Mouse (Mus musculus) embryo, embryonic 10.5 days (tissue): Measurements from ENCODE around the gene Smtnl2.
"Not testable (repeated sequence)": the region's sequence is repeated elsewhere in the genome, so short reads cannot be mapped to it uniquely, and the experiment has no call there.

ENCODE experiments used
- DNase-seq: peaks from one replicate; pipeline ENCODE4 v3.0.0-alpha.2; 2015; ENCODE audit warnings: low spot score

Gene Smtnl2

DNA sequence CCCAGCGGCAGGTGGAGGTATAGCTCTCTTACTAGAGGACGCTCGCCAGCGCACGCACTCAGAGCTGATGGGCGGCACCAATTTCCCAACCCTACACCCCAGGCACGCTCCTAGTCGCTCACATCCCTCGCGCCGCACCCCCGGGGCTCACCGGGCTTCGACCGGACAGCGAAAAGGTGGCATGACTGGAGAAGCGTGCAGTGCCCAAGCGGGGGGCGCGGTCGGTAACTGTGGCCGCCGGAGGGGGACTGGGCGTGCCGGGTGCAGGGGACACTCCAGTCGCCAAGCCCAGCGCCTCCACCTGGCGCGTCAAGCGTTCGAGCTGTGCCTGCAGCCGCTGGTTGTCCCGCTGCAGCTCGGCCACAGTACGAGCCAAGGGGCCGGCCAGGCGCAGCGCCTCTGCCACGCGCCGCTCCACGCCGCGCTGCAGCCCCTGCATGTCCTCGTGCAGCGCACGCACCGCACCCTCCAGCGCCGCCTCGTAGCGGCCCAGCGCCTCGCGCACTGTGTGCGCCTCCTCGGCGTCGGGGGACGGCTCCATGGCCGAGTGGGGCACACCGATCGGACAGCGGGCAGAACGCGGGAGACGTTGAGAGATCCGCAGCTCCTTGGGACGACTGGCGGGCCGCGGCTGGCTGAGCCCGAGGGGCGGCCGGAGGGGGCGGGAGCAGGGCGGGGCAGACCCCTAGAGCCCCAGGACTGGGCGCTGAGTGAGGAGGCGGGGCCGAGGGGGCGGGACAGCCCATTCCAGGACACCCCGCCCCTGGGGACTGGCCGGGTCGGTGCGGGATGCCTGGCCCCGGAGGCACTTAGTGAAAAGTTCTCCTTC is at the start of gene Smtnl2:
Gene Smtnl2, minus strand, starts transcription at position 621 of the 829 bp plus-strand sequence.
- DNase-seq = peak; percentile 93

DNA sequence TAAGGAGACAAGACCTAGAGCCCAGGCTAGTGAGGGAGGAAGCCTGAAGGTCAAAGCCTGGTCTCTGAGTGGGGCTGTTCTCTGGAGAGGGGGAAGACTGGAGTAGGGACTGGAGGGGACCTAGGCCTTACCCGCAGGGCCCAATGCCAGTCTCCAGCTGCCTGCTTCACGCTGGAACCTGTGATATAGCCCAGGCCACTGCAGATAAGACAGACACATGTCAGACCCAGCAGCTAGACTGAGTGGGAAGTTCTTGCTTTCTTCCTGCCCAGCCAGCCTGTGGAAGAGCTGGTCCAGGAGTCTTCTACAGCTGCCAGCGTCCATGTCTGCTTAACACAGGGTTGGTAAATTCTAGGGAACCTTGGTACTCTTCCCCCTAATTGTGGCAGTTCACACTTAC is 47.0 kb upstream of the Smtnl2 start:
- no peak for DNase-seq

DNA sequence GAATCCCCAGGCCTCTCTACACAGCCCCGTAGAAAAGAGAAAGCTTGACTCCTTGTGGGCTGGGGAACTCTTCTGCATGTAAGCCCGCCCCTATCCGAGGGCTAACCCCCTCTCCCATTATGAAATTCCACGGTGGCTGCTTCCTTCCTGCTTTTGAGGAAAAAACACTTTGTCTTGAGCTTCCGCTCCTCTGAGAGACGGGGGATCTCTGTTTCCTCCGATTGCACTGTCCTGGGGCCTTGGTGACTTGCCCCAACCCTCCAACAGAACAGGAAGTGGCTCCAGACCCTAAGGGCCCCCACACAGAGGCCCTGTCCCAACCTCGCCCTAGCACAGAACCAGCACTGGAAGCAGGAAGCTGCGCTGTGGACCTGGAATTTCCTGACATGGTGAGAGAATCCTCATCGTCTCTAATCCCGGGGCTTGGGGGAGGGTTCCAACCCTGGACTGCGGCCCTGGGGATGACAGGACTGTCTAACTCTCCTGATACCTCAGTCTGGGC is 46.5 kb upstream of the Smtnl2 start:
- DNase-seq = no peak

DNA sequence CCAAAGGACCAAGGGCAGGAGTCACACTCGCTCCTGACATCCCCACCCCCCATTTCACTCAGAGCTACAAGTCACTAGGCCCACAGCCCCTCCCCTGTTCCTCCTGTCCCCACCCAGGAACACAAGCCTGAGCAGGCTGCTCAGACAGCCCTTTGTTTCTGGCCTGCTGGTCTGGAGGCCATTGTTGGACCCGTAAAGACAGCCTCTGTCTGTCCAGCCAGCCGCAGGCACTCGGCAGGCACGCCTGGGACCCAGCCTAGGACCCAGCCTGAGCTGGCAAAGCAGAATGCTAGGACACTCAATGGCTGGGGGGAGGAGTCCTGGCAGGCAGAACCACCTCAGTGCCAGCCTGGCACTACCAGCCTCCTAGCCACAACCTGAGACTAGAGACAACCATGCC is 44.2 kb upstream of the Smtnl2 start:
- DNase-seq = no peak

DNA sequence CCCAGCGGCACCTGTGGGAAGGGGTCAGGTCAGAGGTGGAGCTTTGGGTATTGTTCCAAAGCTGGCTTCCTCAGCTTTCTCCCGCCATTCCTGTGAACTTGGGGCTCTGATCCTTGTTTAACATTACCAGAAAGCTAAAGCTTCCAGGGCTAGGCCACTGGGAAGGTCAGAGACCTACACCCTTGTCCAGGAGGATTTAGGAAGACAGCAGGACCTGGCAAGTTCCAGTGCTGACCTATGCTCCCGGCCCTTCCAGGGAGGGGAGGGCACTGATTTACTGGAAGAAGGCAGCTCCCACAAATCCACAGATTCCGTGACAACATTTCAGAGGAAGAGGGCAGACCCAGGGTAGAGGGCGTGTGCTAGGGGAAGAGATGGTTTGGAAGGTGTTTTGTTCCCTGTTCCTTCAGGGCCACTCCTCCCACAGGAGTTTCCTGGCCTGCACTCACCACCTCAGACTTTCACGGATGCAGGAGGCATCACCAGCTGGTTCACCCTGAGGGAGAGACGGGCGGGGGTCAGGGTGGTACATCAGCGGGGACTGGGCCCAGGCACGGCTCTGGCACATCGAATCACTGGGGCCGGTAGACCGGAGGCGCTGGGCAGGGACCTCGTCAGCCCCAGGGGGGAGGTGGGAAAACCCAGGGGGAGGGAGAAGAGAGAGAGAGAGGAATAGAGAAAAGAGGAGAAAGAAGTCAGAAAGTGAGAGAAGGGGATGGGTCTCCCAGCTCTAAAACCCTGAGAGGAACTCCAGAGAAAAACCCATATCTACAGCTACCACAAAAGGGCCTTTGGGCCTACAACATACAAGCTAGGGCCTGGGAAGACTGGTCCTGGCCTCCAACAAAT is 41.8 kb upstream of the Smtnl2 start:
- DNase-seq = no peak

DNA sequence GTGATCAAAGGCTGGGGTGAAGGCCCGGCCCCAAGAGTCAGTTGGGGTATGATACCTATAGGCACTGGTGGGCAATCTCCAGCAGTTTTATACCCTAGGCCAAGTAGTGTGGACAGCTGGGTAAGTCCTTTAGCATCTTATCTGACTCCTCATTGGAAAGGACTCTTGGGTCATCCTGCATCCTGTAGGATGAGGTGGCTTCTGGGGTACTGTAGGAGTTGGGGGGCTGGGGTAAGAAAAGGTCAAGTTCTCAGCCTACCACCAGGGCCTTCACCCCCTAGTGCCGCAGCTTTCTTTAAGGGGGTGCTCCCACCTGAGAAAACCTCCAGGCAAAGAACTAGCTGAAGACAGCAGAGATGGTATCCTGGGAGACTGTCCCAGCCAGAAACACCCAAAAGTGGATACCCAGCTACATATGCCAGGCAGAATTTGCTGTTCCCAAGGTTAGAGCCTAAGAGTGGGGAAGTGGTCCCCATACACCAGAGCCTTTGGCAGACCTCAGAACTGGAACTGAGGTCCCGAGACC is 40.7 kb upstream of the Smtnl2 start:
- no peak for DNase-seq

DNA sequence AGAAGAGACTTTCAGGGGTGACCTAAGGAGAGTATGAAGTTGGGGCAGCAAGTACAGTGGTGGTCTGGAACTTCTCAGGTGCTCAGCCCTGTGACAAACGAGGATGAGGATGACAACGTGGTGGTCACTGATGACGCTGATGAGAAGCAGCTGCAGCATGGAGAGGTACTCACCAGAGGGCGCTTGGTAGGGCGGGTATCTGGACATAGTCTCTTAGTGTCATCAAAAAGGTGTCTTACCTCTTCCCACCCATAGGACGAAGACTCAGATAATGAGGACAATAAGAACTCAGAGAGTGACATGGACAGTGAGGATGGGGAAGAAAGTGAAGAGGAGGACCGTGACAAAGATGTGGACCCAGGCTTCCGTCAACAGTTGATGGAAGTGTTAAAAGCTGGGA is 36.0 kb upstream of the Smtnl2 start:
- no peak for DNase-seq

DNA sequence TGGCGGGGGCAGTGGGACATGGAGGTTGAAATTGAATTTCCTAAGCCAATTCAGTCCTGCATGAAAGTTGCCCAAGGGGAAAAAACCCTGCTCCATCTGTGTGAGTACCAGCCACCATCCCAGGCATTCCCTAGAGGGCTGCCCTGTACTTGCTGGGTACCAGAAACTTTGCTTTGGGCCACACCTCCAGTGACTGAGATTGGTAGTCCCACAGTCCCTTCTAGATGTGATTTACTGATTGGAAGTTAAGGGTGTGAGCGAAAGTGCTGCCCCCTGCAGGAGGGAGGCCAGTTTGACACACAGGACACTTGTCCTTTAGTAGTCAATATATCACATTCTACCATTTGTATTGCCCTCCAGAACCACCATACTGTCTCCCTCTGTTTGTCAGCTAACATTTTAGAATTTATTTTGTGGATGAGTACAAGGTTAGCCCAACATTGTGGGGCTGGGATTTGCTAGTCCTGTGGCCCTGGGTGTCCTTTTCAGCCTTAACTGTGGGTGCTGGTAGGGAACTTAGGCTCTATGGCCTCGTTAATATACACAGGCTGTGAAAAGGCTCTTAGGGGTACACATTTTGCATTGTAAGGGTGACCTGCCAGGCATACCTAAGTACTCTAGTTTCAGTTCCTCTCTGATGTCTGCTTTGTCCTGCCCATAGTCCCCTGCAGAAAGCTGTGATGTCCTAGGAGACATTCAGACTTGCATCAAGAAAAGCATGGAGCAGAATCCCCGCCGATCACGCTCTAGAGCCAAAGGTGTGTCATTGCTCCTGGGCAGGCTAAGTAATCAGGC is 35.0 kb upstream of the Smtnl2 start:
- DNase-seq = peak; percentile 66

DNA sequence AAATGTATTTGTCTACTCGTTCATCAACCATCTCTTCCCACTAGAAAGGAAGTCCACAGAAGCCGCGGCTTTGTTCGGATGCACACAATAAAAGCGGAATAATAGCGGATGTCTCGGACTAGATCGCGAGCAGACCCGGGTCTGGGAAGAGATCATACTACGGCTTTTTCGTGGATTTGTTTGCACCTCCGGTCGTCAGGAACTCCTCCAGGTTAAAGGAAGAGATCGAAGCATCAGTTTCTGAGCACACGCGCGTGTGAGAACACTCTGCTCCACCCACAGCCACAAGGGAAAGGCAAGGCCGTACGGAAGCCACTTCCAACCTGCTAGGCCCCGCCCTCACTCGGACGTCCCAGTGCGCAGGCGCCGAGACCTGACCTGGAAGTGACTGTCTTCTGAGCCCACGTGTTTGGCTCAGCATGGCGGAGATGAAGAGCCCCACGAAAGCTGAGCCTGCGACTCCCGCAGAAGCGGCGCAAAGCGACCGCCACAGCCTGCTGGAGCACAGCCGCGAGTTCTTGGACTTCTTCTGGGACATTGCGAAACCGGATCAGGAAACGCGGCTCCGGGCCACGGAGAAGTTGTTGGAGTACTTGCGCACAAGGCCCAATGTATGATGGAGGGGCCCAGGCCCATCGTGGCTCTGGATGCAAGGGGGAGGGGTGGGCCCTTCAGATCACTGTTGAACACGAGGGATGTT is 29.6 kb upstream of the Smtnl2 start, which contains the start of gene Mybbp1a:
Gene Mybbp1a, plus strand, starts transcription at position 391 of the 700 bp plus-strand sequence.
- peak; percentile 98 for DNase-seq

DNA sequence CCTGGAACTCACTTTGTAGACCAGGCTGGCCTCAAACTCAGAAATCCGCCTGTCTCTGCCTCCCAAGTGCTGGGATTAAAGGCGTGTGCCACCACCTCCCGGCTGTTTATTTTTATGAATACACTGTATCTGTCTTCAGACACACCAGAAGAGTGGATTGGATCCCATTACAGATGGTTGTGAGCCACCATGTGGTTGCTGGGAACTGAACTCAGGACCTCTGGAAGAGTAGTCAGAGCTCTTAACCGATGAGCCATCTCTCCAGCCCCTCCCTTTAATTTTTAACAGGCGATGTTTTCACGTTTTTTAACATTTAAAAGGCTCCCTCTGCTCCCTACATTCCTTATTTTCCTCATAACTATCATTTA is 29.1 kb upstream of the Smtnl2 start:
- not testable (repeated sequence) for DNase-seq

DNA sequence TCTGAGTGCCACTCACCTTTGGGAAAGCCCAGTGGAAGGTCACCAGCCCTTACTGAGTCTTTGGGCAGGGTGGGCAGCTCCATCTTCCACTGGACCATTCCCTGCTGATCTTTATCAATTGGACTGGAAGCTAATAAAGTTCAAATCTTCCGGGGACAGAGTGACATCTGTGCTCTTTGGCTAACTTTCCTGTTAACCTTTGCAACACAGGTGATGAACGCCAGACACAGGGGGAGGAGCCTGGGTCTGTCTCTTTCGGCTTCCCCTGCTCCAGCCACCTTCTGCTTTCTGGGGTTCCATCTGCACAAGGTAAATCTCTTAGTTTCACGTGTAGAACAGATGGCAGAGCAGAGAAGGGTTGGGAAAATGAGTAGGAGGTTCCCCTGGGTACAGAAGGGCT is 26.9 kb upstream of the Smtnl2 start:
- DNase-seq = no peak

DNA sequence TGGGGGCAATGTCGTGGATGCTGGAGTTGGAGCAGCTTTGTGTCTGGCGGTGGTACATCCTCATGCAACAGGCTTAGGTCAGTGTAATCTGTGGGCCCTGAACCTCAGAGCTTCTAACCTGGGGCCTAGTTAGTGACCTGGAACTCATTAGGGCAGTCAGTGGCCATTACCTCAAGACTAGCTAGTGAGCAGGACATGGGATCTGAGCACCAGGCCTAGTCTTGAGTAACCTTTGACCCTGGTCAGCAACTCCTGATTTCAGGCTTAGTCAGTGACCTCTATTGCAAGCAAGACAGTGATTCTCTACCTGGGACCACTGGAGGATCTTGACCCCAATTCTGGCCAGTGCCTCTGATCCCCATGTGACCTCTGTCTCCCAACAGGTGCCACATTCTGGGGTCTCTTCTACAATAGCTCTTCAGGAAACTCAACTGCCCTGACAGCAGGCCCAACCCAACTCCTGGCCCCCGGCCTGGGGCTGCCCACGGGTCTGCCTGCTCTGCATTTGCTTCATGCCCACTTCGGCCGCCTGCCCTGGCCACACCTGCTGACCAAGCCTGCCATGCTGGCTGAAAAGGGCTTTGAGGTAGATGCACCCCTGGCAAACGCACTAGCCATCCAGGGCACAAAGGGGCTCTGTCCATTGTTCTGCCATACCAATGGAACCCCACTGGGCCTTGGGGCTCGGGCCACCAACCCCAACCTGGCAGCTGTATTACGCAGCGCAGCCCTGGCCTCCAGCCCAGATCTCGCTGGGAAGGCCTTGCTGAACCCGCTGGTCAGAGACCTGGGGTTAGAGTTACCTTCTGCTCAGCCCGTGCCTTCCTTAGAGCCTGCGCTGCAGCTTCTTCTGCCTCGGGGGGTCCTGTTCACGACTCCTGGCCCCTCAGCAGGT is 25.5 kb upstream of the Smtnl2 start:
- no peak for DNase-seq

DNA sequence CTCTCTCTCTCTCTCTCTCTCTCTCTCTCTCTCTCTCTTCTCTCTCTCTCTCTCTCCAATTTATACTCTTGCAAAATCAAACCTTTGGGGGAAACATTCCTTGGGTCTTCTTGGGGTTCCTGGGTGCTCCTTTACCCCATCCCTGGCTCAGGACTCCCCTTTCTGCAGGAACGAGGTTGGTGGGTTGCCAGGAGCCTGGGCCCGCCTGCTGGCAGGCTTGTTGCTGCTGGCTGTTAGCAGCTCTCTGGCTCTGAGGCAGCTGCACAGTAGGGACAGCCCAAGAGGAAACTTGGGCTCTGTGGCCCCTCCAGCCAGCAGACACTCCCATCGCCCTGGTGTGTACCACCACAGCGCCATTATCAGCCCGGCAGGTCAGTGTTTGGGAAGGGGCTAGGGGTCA is 24.8 kb upstream of the Smtnl2 start:
- no peak for DNase-seq

DNA sequence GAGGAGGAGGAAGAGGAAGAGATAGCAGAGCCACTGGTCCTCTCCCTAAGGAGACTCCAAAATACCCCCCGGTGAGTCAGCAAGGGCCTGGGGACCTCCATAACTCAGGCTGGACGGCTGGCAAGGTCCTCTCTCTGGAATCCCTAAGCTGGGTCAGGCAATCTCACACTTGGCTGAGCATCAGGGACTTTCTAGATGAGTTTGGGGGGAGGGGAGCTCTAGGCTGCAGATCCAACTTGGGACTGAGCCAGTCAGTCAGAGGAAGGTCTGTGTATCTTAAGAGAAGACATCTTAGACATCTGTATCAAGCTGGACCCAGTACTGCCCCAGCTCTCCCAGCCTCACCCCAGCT is 24.2 kb upstream of the Smtnl2 start:
- DNase-seq = no peak

DNA sequence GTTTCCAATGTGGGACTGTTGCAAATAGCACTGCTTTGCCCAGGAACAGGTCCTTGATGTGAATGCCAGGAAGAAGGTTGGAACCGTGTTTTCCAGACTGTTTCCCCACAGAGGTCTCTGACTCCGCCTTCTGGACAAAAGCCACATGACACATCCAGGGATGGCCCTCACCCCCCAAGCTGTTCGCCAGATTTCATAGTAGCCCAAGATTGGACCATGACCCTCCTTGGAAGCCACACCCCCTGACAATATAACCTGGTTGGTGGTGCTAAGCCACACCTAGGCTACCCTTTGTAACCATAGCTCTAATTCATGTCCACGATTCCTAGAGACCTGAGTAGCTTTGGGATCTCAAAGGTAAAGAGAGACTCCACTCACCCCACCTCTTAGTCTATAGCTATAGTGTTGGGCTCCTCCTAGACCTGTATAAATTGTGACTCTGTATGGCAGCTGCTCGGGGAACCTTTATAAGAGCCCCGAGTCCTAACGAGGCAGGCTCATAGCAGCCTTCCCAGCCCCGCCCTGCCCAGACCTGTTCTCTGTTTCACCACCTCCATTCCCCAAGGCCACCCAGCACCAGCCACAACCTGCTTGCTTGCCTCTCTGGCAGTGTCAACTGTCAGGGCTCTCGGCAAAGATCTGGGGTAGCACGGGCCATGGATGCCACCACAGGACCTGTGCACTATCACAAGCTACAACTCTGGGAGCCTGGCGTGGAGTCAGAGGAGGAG is 23.6 kb upstream of the Smtnl2 start, which contains the start of gene Ggt6:
Gene Ggt6, plus strand, starts transcription at position 564 of the 731 bp plus-strand sequence.
- no peak for DNase-seq

DNA sequence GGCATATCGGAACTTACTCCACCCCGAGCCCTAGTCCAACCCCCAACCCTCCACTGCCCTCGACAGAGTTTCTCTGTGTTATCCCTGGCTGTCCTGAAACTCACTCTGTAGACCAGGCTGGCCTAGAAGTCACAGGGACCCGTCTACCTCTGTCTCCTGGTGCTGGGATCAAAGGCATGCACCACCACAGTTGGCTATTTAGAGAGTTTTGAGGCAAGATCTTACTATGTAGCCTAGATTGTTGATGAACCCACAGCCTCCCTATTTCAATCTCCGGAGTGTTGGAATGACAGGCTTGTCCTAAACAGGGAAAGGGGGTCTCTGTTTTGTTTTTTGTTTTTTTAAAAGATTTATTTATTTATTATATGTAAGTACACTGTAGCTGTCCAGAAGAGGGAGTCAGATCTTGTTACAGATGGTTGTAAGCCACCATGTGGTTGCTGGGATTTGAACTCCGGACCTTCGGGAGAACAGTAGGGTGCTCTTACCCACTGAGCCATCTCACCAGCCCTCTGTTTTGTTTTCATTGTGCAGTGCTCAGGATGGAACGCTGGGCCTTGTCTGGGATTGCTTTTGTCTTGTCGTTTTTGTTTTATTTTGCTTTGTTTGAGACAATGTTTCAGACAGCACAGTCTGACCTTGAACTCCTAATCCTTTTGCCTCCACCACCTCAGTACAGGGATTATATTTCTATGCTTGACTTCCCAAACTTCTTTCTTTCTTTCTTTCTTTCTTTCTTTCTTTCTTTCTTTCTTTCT is 19.0 kb upstream of the Smtnl2 start:
- DNase-seq = not testable (repeated sequence)

DNA sequence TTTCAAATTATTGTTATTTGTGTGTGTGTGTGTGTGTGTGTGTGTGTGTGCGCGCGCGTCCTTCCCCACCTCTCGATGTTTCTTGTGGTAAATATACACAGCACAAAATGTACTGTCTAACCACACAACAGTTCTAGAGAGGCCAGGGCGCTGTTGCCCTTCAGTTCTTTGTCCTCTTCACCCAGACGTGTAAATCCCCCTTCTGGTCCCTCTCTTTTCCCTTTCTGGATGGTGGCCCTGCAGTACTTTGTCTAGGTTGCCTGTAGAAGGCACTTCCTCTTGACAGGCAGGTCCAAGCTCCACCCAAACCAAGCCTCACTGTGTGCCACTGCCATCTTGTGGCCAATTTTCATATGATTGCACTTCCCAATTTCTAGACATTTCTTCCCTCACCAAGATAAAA is 17.8 kb upstream of the Smtnl2 start:
- peak; percentile 91 for DNase-seq

DNA sequence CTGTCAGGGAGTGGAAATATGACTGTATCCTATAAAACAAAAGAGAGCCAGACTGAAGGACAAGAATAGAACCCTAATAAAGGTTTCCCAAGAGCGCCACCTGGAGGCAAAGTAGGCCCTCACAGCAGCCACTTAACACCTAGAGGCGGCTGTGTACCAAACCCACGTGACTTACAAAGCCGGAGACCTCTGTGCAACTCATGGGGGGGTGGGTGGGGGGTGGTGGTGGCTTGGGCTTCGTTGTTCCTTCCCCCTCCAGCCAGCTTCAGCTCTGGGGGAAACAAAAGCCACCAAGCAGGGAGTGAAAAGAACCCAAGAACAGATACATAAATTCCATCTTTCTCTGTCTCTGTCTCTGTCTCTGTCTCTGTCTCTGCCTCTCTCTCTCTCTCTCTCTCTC is 17.2 kb upstream of the Smtnl2 start:
- DNase-seq = peak; percentile 88

DNA sequence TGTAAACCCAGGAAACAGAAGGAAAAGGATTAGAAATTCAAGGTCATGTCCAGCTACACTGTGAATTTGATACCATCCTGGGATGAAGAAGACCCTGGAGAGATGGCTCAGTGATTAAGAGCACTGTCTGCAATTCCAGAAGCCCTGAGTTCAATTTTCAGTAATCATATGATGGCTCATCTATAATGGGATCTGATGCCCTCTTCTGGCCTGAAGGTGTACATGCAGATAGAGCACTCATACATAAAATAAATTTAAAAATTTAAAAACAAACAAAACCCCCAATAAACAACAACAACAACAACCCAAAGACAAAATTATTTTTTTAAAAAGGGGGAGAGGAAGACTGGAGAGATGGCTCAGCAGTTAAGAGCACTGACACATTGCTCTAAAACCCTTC is 15.4 kb upstream of the Smtnl2 start:
- no peak for DNase-seq
